Mouse (Mus musculus): ENCODE data around the gene Dact1. TPM values are rescaled to one million over a fixed set of nuclear protein-coding genes. Genes with fewer than 3 reads are reported as not detected.
A peak's percentile ranks its signal among the peaks of the same experiment; 100 is the strongest.

Gene Dact1
- total RNA-seq, 2 experiments from 2014 or later = 13.1 to 20.5 TPM

- no peak for DNase-seq
Observed at GRCm38 (mm10) chr12:71337025-71337582, 27.4 kb downstream of the Dact1 start.

GRCm38 (mm10) chr12:71337896-71338463, 28.3 kb downstream of the Dact1 start:
- DNase-seq = no peak

GRCm38 (mm10) chr12:71339142-71339848, 29.6 kb downstream of the Dact1 start:
- no peak for DNase-seq

GRCm38 (mm10) chr12:71342397-71342796, 32.7 kb downstream of the Dact1 start:
- DNase-seq = peak; percentile 14

GRCm38 (mm10) chr12:71345471-71345870, 35.8 kb downstream of the Dact1 start:
- DNase-seq = no peak

- no peak for DNase-seq
Observed at GRCm38 (mm10) chr12:71346071-71346470, 36.4 kb downstream of the Dact1 start.

GRCm38 (mm10) chr12:71348401-71348896, 38.8 kb downstream of the Dact1 start:
- DNase-seq = no peak

GRCm38 (mm10) chr12:71350077-71350476, 40.4 kb downstream of the Dact1 start:
- DNase-seq = no peak

GRCm38 (mm10) chr12:71354656-71355055, 45.0 kb downstream of the Dact1 start:
- DNase-seq = no peak

- no peak for DNase-seq
Observed at GRCm38 (mm10) chr12:71355092-71355491, 45.4 kb downstream of the Dact1 start.

- DNase-seq = no peak
Observed at GRCm38 (mm10) chr12:71361616-71362015, 51.9 kb downstream of the Dact1 start.

GRCm38 (mm10) chr12:71362425-71362824, 52.7 kb downstream of the Dact1 start:
- no peak for DNase-seq

- DNase-seq = no peak
Observed at GRCm38 (mm10) chr12:71364106-71364505, 54.4 kb downstream of the Dact1 start.

GRCm38 (mm10) chr12:71364531-71364930, 54.8 kb downstream of the Dact1 start:
- no peak for DNase-seq

- no peak for DNase-seq
Observed at GRCm38 (mm10) chr12:71365208-71365607, 55.5 kb downstream of the Dact1 start.

GRCm38 (mm10) chr12:71366175-71366574, 56.5 kb downstream of the Dact1 start:
- DNase-seq = peak; percentile 24

- no peak for DNase-seq
Observed at GRCm38 (mm10) chr12:71368631-71369030, 58.9 kb downstream of the Dact1 start.

Other genes with a start within 250 kb of the Dact1 start
- not detected for gene Tomm20l, start 198.5 kb upstream of the Dact1 start, total RNA-seq (2021)
- gene Timm9, start 173.2 kb upstream of the Dact1 start, total RNA-seq (2021) = 10 to 100 TPM; 26.7 to 32.8 TPM
- 1 to 10 TPM; 3.0 to 4.9 TPM for gene 2700049A03Rik, start 173.0 kb upstream of the Dact1 start, total RNA-seq (2021)

Measured in gastrocnemius, postnatal 10 days (tissue).